Mouse (Mus musculus): Measurements from ENCODE around the gene Otud3. TPM values are rescaled to one million over a fixed set of nuclear protein-coding genes. Genes with fewer than 3 reads are reported as not detected.

Gene Otud3
- polyA plus RNA-seq (2014; fragmentation: Nextera tagmentation; extraction: Ambion mirVana), result 3.0 and 4.2 TPM in 2 replicates

DNA sequence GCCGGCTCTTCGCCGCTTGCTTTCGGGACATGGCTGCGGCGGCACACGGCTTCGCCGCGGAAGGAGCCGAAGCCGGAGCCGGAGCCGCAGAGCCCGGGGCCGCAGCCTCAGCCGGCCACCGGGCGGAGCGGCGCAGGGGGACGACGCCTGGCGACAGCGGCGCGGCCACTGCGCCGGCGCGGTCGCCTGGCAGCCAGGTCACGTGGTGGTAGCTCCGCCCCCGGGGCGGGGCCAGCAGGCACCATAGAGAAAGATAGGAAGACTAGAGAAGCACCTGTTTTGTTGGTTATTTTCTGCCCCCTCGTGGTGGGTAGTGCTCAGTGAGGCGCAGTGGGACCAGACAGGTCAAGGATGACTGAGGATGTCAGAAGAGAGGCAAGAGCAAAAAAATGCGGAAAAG is at the start of gene Otud3:
Otud3 (minus strand) TSS at position 149 of the 400 bp plus-strand sequence.
- Histone ChIP-seq H3K9me3 (ENCODE audit: control insufficient read depth, low read length) (no peaks in the 10 kb centered on the region), H3K4me2 (replicated peaks; ENCODE audit: low read depth, low read length) (peak within 1 kb of the TSS; percentile 91), H3K27ac (ENCODE audit: low read depth, low read length) (no peak within 1 kb of the TSS), H3K9ac (ENCODE audit: low read depth, low read length) (peak within 1 kb of the TSS; percentile 84), H3K27me3 (ENCODE audit: control insufficient read depth, insufficient read depth, low read length) (no peaks in the 10 kb centered on the region), H3K4me1 (ENCODE audit: control insufficient read depth, insufficient read depth, low read length) (peaks cover 8% of the 10 kb centered on the region), H3K4me3 (ENCODE audit: low read length) (peak within 1 kb of the TSS; percentile 96), H3K36me3 (ENCODE audit: control insufficient read depth, insufficient read depth, low read length) (no peaks in the 10 kb centered on the region)
- peak; percentile 95 for ATAC-seq (ENCODE audit: low FRiP score, low TSS enrichment)
- WGBS, result 1% methylated on average over 39 of the region's 39 CpGs

DNA sequence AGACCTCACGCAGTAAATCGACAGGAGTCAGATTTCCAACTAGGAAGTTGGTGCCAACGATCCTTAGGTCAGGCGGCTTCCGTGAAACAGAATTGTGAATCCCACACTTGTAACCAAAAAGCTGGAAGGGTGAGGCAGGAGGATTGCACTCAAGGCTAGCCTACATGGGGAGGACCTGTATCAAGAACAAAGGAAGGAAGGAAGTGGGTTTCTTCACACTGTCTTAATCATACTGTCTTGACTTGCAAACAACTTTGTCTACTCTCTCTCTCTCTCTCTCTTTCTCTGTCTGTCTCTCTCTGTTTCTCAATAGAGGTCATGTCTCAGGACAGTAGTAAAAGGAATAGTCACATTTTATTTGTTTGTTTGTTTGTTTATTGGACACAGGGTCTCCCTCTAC is 49.0 kb upstream of the Otud3 start:
- H3K4me2 ChIP-seq (replicated peaks; ENCODE audit: low read depth, low read length), result no peak overlapping the region
- H3K9ac ChIP-seq (ENCODE audit: low read depth, low read length), result no peak overlapping the region
- H3K9me3 ChIP-seq (ENCODE audit: control insufficient read depth, low read length), result no peaks in the 10 kb centered on the region
- no peak overlapping the region for H3K27ac ChIP-seq (ENCODE audit: low read depth, low read length)
- H3K36me3 ChIP-seq (ENCODE audit: control insufficient read depth, insufficient read depth, low read length), result no peaks in the 10 kb centered on the region
- ATAC-seq (ENCODE audit: low FRiP score, low TSS enrichment), result no peak
- H3K4me1 ChIP-seq (ENCODE audit: control insufficient read depth, insufficient read depth, low read length), result no peaks in the 10 kb centered on the region
- H3K27me3 ChIP-seq (ENCODE audit: control insufficient read depth, insufficient read depth, low read length), result no peaks in the 10 kb centered on the region
- no peak overlapping the region for H3K4me3 ChIP-seq (ENCODE audit: low read length)
- 61% methylated on average over 5 of the region's 5 CpGs for WGBS

DNA sequence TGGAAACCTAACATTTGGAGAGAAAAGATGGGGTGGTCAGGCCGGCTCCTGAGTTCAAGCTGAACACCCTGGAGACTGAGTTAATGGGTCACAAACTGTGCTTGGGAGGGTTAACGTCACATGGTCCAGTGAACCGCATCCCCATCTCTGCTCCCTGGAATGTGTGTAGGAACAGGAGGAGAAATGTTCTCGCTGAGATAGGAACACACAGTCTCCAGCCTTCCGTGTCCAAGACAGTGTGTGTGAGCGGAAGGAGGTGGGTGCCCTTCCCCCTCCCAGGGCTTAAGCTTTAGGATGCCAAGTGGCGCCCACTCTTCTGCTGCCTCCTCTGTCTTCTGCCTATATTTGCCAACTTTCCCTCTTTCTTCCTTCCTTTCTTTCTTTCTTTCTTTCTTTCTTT is 46.2 kb upstream of the Otud3 start:
- no peak overlapping the region for H3K4me2 ChIP-seq (replicated peaks; ENCODE audit: low read depth, low read length)
- no peaks in the 10 kb centered on the region for H3K27me3 ChIP-seq (ENCODE audit: control insufficient read depth, insufficient read depth, low read length)
- peak; percentile 97 for ATAC-seq (ENCODE audit: low FRiP score, low TSS enrichment)
- no peaks in the 10 kb centered on the region for H3K9me3 ChIP-seq (ENCODE audit: control insufficient read depth, low read length)
- 41% methylated on average over 7 of the region's 7 CpGs for WGBS
- no peaks in the 10 kb centered on the region for H3K4me1 ChIP-seq (ENCODE audit: control insufficient read depth, insufficient read depth, low read length)
- no peak overlapping the region for H3K27ac ChIP-seq (ENCODE audit: low read depth, low read length)
- no peak overlapping the region for H3K4me3 ChIP-seq (ENCODE audit: low read length)
- no peaks in the 10 kb centered on the region for H3K36me3 ChIP-seq (ENCODE audit: control insufficient read depth, insufficient read depth, low read length)
- H3K9ac ChIP-seq (ENCODE audit: low read depth, low read length), result no peak overlapping the region

DNA sequence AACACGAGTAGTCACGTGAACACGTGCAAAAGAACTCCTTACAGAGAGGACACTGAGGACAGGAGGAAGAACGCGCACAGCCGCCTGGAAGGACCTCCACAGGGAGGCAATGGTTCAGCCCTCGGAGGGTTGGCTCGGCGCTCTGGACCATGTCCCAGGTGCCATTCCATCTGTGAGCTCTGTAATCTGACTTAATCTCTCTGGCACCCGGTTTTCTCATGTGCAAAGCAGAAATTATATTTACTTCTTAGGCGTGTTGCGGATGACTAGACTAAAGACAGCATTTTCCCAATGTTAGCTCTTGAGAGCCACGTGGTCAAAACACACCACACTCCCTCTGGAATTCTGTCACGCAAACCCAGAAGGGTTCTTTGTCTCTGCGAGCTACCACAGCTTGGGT is 45.4 kb upstream of the Otud3 start:
- Histone ChIP-seq H3K4me3 (ENCODE audit: low read length) (no peak overlapping the region), H3K9ac (ENCODE audit: low read depth, low read length) (no peak overlapping the region), H3K4me1 (ENCODE audit: control insufficient read depth, insufficient read depth, low read length) (no peaks in the 10 kb centered on the region), H3K36me3 (ENCODE audit: control insufficient read depth, insufficient read depth, low read length) (no peaks in the 10 kb centered on the region), H3K9me3 (ENCODE audit: control insufficient read depth, low read length) (no peaks in the 10 kb centered on the region), H3K27me3 (ENCODE audit: control insufficient read depth, insufficient read depth, low read length) (no peaks in the 10 kb centered on the region), H3K4me2 (replicated peaks; ENCODE audit: low read depth, low read length) (no peak overlapping the region), H3K27ac (ENCODE audit: low read depth, low read length) (no peak overlapping the region)
- 85% methylated on average over 15 of the region's 15 CpGs for WGBS
- ATAC-seq (ENCODE audit: low FRiP score, low TSS enrichment), result no peak

DNA sequence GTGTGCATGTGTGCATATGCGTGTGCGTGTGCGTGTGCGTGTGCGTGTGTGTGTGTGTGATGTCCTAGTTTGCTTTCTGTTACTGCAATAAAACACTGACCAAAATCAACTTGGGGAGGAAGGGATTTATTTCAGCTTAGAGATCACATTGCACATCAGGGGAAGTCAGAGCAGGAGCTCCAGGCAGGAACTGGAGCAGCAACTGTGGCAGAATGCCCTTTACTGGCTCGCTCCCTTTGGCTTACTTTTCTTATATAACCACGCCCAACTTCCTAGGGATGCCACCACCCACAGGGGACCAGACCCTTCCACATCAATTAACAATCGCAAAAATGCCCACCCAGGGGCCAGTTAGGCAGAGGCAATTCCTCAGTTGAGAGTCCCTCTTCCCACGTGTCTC is 44.9 kb upstream of the Otud3 start:
- Histone ChIP-seq H3K27me3 (ENCODE audit: control insufficient read depth, insufficient read depth, low read length) (no peaks in the 10 kb centered on the region), H3K36me3 (ENCODE audit: control insufficient read depth, insufficient read depth, low read length) (no peaks in the 10 kb centered on the region), H3K4me2 (replicated peaks; ENCODE audit: low read depth, low read length) (no peak overlapping the region), H3K4me1 (ENCODE audit: control insufficient read depth, insufficient read depth, low read length) (no peaks in the 10 kb centered on the region), H3K9me3 (ENCODE audit: control insufficient read depth, low read length) (no peaks in the 10 kb centered on the region), H3K4me3 (ENCODE audit: low read length) (no peak overlapping the region), H3K9ac (ENCODE audit: low read depth, low read length) (no peak overlapping the region), H3K27ac (ENCODE audit: low read depth, low read length) (no peak overlapping the region)
- WGBS, result 82% methylated on average over 9 of the region's 9 CpGs
- ATAC-seq (ENCODE audit: low FRiP score, low TSS enrichment), result no peak

DNA sequence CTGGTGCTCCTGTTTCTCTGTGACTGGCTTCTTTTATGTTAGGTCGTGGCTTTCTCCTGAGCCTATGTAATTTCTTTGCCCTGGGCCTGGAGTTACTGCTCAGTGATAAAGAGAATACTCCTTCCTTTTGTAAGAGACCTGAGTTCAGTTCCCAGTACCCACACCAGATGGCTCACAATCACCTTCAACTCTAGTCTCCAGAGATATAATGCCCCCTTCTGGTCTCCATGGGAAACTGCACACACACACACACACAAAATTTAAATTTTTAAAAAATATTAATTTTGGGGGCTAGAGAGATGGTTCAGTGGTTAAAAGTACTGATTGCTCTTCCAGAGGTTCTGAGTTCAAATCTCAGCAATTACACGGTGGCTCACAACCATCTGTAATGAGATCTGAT is 34.5 kb upstream of the Otud3 start:
- no peaks in the 10 kb centered on the region for H3K4me1 ChIP-seq (ENCODE audit: control insufficient read depth, insufficient read depth, low read length)
- H3K9ac ChIP-seq (ENCODE audit: low read depth, low read length), result no peak overlapping the region
- H3K36me3 ChIP-seq (ENCODE audit: control insufficient read depth, insufficient read depth, low read length), result no peaks in the 10 kb centered on the region
- no peak for ATAC-seq (ENCODE audit: low FRiP score, low TSS enrichment)
- no peaks in the 10 kb centered on the region for H3K27me3 ChIP-seq (ENCODE audit: control insufficient read depth, insufficient read depth, low read length)
- H3K4me3 ChIP-seq (ENCODE audit: low read length), result no peak overlapping the region
- no peak overlapping the region for H3K4me2 ChIP-seq (replicated peaks; ENCODE audit: low read depth, low read length)
- WGBS, result 84% methylated on average over 2 of the region's 2 CpGs
- no peaks in the 10 kb centered on the region for H3K9me3 ChIP-seq (ENCODE audit: control insufficient read depth, low read length)
- H3K27ac ChIP-seq (ENCODE audit: low read depth, low read length), result no peak overlapping the region

DNA sequence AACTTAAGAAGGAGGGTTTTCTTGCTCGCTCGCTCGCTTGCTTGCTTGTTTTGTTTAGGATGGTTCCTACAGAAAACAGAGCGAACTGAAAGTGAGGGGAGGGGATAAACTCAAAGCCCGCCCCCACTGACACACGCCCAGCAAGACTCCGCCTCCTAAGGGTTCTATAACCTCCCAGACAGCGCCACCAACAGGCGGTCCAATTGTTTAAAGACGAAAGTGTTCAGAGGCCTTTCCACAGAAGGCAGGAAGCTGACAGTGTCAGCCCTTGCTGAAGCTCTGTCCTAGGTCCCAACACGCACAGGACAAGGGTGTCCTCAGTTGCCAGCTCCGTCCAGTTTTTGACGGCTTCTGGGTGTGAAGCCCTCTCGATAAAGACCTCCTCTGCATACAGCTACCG is 30.0 kb upstream of the Otud3 start:
- H3K4me3 ChIP-seq (ENCODE audit: low read length), result peak overlapping the region; percentile 17; the same call in 1 of the 2 replicates
- no peaks in the 10 kb centered on the region for H3K27me3 ChIP-seq (ENCODE audit: control insufficient read depth, insufficient read depth, low read length)
- H3K36me3 ChIP-seq (ENCODE audit: control insufficient read depth, insufficient read depth, low read length), result no peaks in the 10 kb centered on the region
- no peak overlapping the region for H3K27ac ChIP-seq (ENCODE audit: low read depth, low read length)
- no peaks in the 10 kb centered on the region for H3K9me3 ChIP-seq (ENCODE audit: control insufficient read depth, low read length)
- H3K9ac ChIP-seq (ENCODE audit: low read depth, low read length), result no peak overlapping the region
- peak overlapping the region; percentile 12; the same call in 1 of the 2 replicates for H3K4me2 ChIP-seq (replicated peaks; ENCODE audit: low read depth, low read length)
- peaks cover 7% of the 10 kb centered on the region for H3K4me1 ChIP-seq (ENCODE audit: control insufficient read depth, insufficient read depth, low read length)
- 32% methylated on average over 15 of the region's 15 CpGs for WGBS
- ATAC-seq (ENCODE audit: low FRiP score, low TSS enrichment), result no peak

DNA sequence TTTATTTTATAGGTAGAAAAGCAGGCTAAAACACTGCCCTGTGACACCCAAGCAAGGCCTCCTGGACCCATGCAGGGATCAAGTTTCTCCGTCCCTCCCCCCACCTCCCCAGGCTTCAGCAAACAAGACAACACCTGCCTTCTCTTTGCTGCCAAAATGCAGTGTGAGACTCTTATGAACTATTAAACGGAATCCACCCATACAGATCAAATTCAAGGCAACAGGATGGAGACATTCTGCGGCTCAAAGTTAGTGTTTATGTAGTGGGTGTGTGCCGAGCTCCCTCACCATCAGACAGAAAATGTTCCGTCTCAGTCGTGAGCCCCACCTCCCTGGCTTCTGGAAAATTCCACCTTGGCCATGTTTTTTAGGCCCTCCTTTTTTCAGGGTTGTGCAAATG is 28.2 kb upstream of the Otud3 start:
- Histone ChIP-seq H3K9ac (ENCODE audit: low read depth, low read length) (no peak overlapping the region), H3K27me3 (ENCODE audit: control insufficient read depth, insufficient read depth, low read length) (no peaks in the 10 kb centered on the region), H3K4me2 (replicated peaks; ENCODE audit: low read depth, low read length) (no peak overlapping the region), H3K4me3 (ENCODE audit: low read length) (no peak overlapping the region), H3K9me3 (ENCODE audit: control insufficient read depth, low read length) (no peaks in the 10 kb centered on the region), H3K4me1 (ENCODE audit: control insufficient read depth, insufficient read depth, low read length) (peaks cover 17% of the 10 kb centered on the region), H3K36me3 (ENCODE audit: control insufficient read depth, insufficient read depth, low read length) (no peaks in the 10 kb centered on the region), H3K27ac (ENCODE audit: low read depth, low read length) (peak overlapping the region; percentile 82)
- 15% methylated on average over 6 of the region's 6 CpGs for WGBS
- no peak for ATAC-seq (ENCODE audit: low FRiP score, low TSS enrichment)

DNA sequence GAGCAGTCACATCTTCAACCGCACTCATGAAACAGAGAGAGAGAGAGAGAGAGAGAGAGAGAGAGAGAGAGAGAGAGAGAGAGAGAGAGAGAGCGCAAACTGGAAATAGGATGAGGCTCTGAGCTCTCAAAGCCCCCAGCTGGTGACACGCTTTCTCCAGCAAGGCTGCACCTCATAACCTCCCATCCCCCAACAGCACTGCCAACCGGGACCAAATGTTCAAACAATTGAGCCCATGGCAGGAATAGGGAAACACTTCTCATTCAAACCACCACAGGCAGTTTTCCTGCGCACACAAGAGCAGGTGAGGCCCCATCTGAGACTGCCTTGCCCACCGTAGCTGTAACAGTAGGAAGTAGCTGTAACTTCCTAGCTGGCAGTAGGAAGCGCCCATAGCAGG is 27.7 kb upstream of the Otud3 start:
- WGBS, result 15% methylated on average over 7 of the region's 7 CpGs
- Histone ChIP-seq H3K27ac (ENCODE audit: low read depth, low read length) (peak overlapping the region; percentile 82), H3K4me1 (ENCODE audit: control insufficient read depth, insufficient read depth, low read length) (peaks cover 17% of the 10 kb centered on the region), H3K36me3 (ENCODE audit: control insufficient read depth, insufficient read depth, low read length) (no peaks in the 10 kb centered on the region), H3K27me3 (ENCODE audit: control insufficient read depth, insufficient read depth, low read length) (no peaks in the 10 kb centered on the region), H3K4me2 (replicated peaks; ENCODE audit: low read depth, low read length) (0 out of 2 replicates have a peak overlapping the region, but pooled peaks have one; percentile 8), H3K9ac (ENCODE audit: low read depth, low read length) (no peak overlapping the region), H3K9me3 (ENCODE audit: control insufficient read depth, low read length) (no peaks in the 10 kb centered on the region), H3K4me3 (ENCODE audit: low read length) (no peak overlapping the region)
- ATAC-seq (ENCODE audit: low FRiP score, low TSS enrichment), result no peak
